Mouse (Mus musculus) layer of hippocampus, adult 18-20 months (tissue): ENCODE measurements around the gene Fv1. TPM values are rescaled to one million over a fixed set of nuclear protein-coding genes. Genes with fewer than 3 reads are reported as not detected.

ENCODE experiments used
- total RNA-seq, 2 experiments: library from RNA; stranded (reverse); gene quantifications; 2 replicates each; pipeline ENCODE4 v1.2.3; 2021

Fv1 gene
- total RNA-seq, 2 experiments from 2014 or later: 8.9 to 11.0 TPM

Other genes starting within 250 kb of the Fv1 start
- under 1 TPM; 0.17 to 0.33 TPM for gene Zfp979, start 226.5 kb upstream of the Fv1 start, total RNA-seq
- not detected for gene Zfp534, start 166.4 kb upstream of the Fv1 start, total RNA-seq
- gene Zfp984, start 59.2 kb upstream of the Fv1 start, total RNA-seq: 1 to 10 TPM; 1.8 to 3.0 TPM
- 10 to 100 TPM; 18.5 to 19.8 TPM for gene Zfp933, start 20.6 kb upstream of the Fv1 start, total RNA-seq
- 10 to 100 TPM; 19.7 to 20.2 TPM for gene Miip, start 163 bp upstream of the Fv1 start, total RNA-seq
- 100 to 1,000 TPM; 204 to 206 TPM for gene Mfn2, start 35.7 kb downstream of the Fv1 start, total RNA-seq
- gene Plod1, start 67.8 kb downstream of the Fv1 start, total RNA-seq: 10 to 100 TPM; 20.1 to 20.3 TPM
- 10 to 100 TPM; 28.2 to 30.1 TPM for gene 2510039O18Rik, start 71.9 kb downstream of the Fv1 start, total RNA-seq
- not detected for gene Nppb, start 116.8 kb downstream of the Fv1 start, total RNA-seq
- gene Nppa, start 131.7 kb downstream of the Fv1 start, total RNA-seq: not detected
- gene Clcn6, start 169.8 kb downstream of the Fv1 start, total RNA-seq: 10 to 100 TPM; 79.0 to 82.0 TPM
- gene Mthfr, start 170.1 kb downstream of the Fv1 start, total RNA-seq: 10 to 100 TPM; 28.0 to 30.8 TPM
- 1 to 10 TPM; 6.3 to 7.6 TPM for gene Agtrap, start 219.1 kb downstream of the Fv1 start, total RNA-seq